Comparison of ENCODE assay signal across 8 mouse cellular contexts in the genomic region with DNA sequence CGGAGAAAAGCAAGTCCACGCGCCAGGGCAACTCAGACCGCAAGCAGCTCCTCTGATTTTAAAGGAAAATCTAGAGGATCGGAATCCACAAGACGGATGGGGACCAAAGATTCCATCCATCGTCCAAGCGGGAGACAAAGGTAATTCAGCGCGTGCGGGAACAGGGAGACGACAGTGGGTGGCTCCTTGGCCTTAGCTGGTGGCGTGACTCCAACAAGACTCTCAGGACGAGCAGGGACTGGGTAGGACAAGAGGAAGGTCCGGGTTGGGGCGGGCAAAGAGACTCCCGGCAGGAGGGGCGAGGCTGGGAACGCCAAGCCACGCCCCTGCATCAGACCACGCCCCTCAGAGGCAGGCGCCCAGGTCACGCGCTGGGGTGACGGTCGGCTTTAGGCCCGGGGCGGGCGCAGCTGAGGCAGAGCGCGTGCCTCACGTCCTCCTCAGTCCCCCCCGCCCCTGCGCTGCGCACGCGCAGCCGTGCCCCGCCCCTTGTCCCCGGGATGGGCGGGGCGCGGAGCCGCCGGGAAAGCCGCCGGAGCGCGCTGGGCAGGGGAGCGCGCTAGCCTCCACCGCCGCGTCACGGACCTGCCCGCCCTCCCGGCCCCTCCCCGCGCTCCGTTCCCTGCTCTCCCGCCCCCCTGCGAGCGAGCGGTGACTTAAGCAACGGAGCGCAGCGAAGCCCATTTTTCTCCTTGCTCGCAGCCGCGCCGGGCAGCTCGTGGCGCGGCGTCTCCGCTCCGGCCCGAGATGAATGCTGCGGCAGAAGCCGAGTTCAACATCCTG. TPM values are rescaled to one million over a fixed set of nuclear protein-coding genes. Genes with fewer than 3 reads are reported as not detected.
DNase-seq lines count a peak whose midpoint lies in the region; ATAC-seq lines count a peak whose summit lies in the region.

No protein-coding gene starts in this region.

- H3K9ac ChIP-seq in hindbrain, embryonic 14.5 days = peak overlapping the region; percentile 77

- H3K9me3 ChIP-seq in hindbrain, embryonic 14.5 days (ENCODE audit: control insufficient read depth, low read length) = no peaks in the 10 kb centered on the region

- H3K36me3 ChIP-seq in hindbrain, embryonic 14.5 days (replicated peaks; ENCODE audit: control insufficient read depth, insufficient read depth) = peaks cover 5% of the 10 kb centered on the region; the same call in 1 of the 2 replicates

- under 1% methylated on average over 37 of the region's 80 CpGs for WGBS in hindbrain, embryonic 14.5 days

- peak; percentile 97 for DNase-seq in R1 (ENCODE audit: low read depth, low spot score)
- peak; percentile 99 to 100 for DNase-seq in cerebellum, postnatal 25 days
- DNase-seq in frontal cortex, postnatal 25 days (ENCODE audit: low spot score in 2 of 2) = peak; percentile 86 to 93
- peak; percentile 95 for DNase-seq in hindbrain, embryonic 14.5 days (ENCODE audit: low spot score)
- DNase-seq in layer of hippocampus, postnatal 36 days = peak; percentile 96 to 98
- DNase-seq in lung, postnatal 36 days = peak; percentile 99
- DNase-seq in retina, postnatal 1 day = peak; percentile 98
- peak; percentile 98 to 99 for DNase-seq in urinary bladder, adult 18-20 months (ENCODE audit: low spot score in 2 of 2)

- H3K4me3 ChIP-seq in hindbrain, embryonic 14.5 days (replicated peaks; ENCODE audit: low read length) = peak overlapping the region; percentile 95

- peak overlapping the region; percentile 99 for H3K27ac ChIP-seq in hindbrain, embryonic 14.5 days

- ATAC-seq in hindbrain, embryonic 14.5 days (ENCODE audit: low FRiP score) = peak; percentile 97

- peak overlapping the region; percentile 73 for H3K4me2 ChIP-seq in hindbrain, embryonic 14.5 days (replicated peaks)

- 0 out of 2 replicates have a peak, but pooled peaks cover 3% of the 10 kb centered on the region for H3K4me1 ChIP-seq in hindbrain, embryonic 14.5 days (replicated peaks; ENCODE audit: control insufficient read depth, insufficient read depth, low read length)

- no peaks in the 10 kb centered on the region for H3K27me3 ChIP-seq in hindbrain, embryonic 14.5 days (ENCODE audit: control insufficient read depth, insufficient read depth, low read length)

RNA-seq across cellular contexts. Expression of a gene that starts 0.7 kb away (rescaled TPM):
- 39.3 and 42.7 TPM in 2 replicates for polyA plus RNA-seq in hindbrain, embryonic 14.5 days (2014; fragmentation: Nextera tagmentation; extraction: Ambion mirVana)
- 10 to 100 TPM; 42.4 to 47.1 TPM for total RNA-seq in layer of hippocampus, postnatal 36 days (2021)

Comparison
In these comparisons a context has a peak if more than half of its experiments do, and no peak if none do; other contexts are left out.
1. Peak in every context shown above with its lines: DNase-seq, ATAC-seq, H3K4me3 ChIP-seq and H3K27ac ChIP-seq.